Mouse (Mus musculus) hindbrain, embryonic 12.5 days (tissue): ENCODE data around the gene Prr22. TPM values are rescaled to one million over a fixed set of nuclear protein-coding genes. Genes with fewer than 3 reads are reported as not detected.

Experiments used
- ATAC-seq: fragments of 200-750 bp; cut with Nextera tagmentation; 2 replicates; pipeline ENCODE4 v1.8.0; 2017; ENCODE audit warnings: moderate TSS enrichment; ENCODE audit not compliant: low FRiP score
- H3K27ac ChIP-seq: fragments of 300-500 bp; sonication (generic); 2 replicates; pipeline ENCODE4 v1.5.1; 2016; ENCODE audit warnings: mild to moderate bottlenecking
- H3K27me3 ChIP-seq: fragments of 300-500 bp; sonication (generic); 2 replicates; pipeline ENCODE4 v1.6.1; 2016; ENCODE audit warnings: mild to moderate bottlenecking
- H3K36me3 ChIP-seq: fragments of 300-500 bp; sonication (generic); 2 replicates; pipeline ENCODE4 v1.6.1; 2016; ENCODE audit warnings: mild to moderate bottlenecking
- H3K4me1 ChIP-seq: fragments of 300-500 bp; sonication (generic); 2 replicates; pipeline ENCODE4 v1.6.1; 2016
- H3K4me2 ChIP-seq: fragments of 300-500 bp; sonication (generic); replicated peaks from 2 replicates; pipeline ENCODE4 v1.6.1; 2016; ENCODE audit warnings: mild to moderate bottlenecking
- H3K4me3 ChIP-seq: fragments of 300-500 bp; sonication (generic); 2 replicates; pipeline ENCODE4 v1.5.1; 2016; ENCODE audit warnings: mild to moderate bottlenecking
- H3K9ac ChIP-seq: fragments of 300-500 bp; sonication (generic); 2 replicates; pipeline ENCODE4 v1.6.1; 2016; ENCODE audit warnings: mild to moderate bottlenecking, moderate library complexity
- H3K9me3 ChIP-seq: fragments of 300-500 bp; sonication (generic); replicated peaks from 2 replicates; pipeline ENCODE4 v1.6.1; 2016; ENCODE audit warnings: mild to moderate bottlenecking
- WGBS: fragments of 180-500 bp; shearing (Covaris S2); methylation state at CpG from one replicate; pipeline ENCODE4 v1.1.7; 2016; 5-methylcytosine and 5-hydroxymethylcytosine counted together
- polyA plus RNA-seq: library from polyadenylated mRNA; unstranded; fragments of >200 nt; fragmentation: Nextera tagmentation; extraction: Ambion mirVana; gene quantifications from 2 replicates; pipeline ENCODE4 v1.2.1, GENCODE M21; 2016

The Prr22 gene
- polyA plus RNA-seq, 1 experiment from 2014 or later, result 1.7 TPM

DNA sequence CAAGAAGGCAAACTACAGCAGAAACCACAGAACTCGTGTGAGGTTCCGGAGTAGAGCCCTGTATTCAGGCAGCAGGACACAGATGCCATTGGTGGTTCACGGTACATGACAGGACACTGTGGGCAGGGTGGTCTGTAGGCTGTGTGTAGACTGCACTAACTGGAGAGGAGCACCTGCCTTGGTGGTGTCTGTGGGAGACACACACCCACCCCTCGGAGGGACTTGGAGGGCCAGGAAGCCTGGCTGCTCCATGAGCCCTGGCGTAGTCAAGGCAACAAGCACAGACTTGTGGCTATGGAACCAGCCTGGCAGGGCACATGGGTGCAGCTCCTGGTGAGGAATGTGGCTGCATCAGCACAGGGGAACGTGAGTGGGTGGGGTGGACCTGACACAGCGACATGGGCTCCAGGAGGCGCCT, 49.7 kb downstream of the Prr22 start:
- peaks cover 17% of the 10 kb centered on the region for H3K4me1 ChIP-seq
- H3K4me3 ChIP-seq, result no peak overlapping the region
- peak overlapping the region; percentile 14; the same call in 1 of the 2 replicates for H3K27ac ChIP-seq
- H3K9ac ChIP-seq, result no peak overlapping the region
- H3K4me2 ChIP-seq, result no peak overlapping the region
- no peaks in the 10 kb centered on the region for H3K36me3 ChIP-seq
- ATAC-seq, result 0 out of 2 replicates have a peak, but pooled peaks have one; percentile 14
- peaks cover 3% of the 10 kb centered on the region for H3K27me3 ChIP-seq
- WGBS, result 65% methylated on average over 8 of the region's 8 CpGs
- H3K9me3 ChIP-seq, result no peaks in the 10 kb centered on the region

Other genes starting within 250 kb of the Prr22 start
- 1.8 and 2.0 TPM in 2 replicates for gene Gm20219, start 215.9 kb upstream of the Prr22 start, polyA plus RNA-seq
- 93.5 and 105 TPM in 2 replicates for gene Safb2, start 185.7 kb upstream of the Prr22 start, polyA plus RNA-seq
- 161 and 162 TPM in 2 replicates for gene Safb, start 185.4 kb upstream of the Prr22 start, polyA plus RNA-seq
- 184 and 193 TPM in 2 replicates for gene 2410015M20Rik, start 160.5 kb upstream of the Prr22 start, polyA plus RNA-seq
- gene Rpl36, start 156.8 kb upstream of the Prr22 start, polyA plus RNA-seq, result 1,045 and 1,230 TPM in 2 replicates
- 50.6 and 55.5 TPM in 2 replicates for gene Lonp1, start 143.4 kb upstream of the Prr22 start, polyA plus RNA-seq
- gene Catsperd, start 142.1 kb upstream of the Prr22 start, polyA plus RNA-seq, result 0.74 and 0.98 TPM in 2 replicates
- 98.2 and 105 TPM in 2 replicates for gene Ranbp3, start 97.0 kb upstream of the Prr22 start, polyA plus RNA-seq
- 323 and 382 TPM in 2 replicates for gene Ndufa11, start 52.5 kb upstream of the Prr22 start, polyA plus RNA-seq
- 15.3 and 18.1 TPM in 2 replicates for gene Vmac, start 52.2 kb upstream of the Prr22 start, polyA plus RNA-seq
- 3.9 and 5.1 TPM in 2 replicates for gene Nrtn, start 12.7 kb upstream of the Prr22 start, polyA plus RNA-seq
- 46.8 and 47.6 TPM in 2 replicates for gene Dus3l, start 5.5 kb upstream of the Prr22 start, polyA plus RNA-seq
- gene Rfx2, start 60.8 kb downstream of the Prr22 start, polyA plus RNA-seq, result 8.7 and 10.2 TPM in 2 replicates
- not detected in 2 replicates for gene Acsbg2, start 104.2 kb downstream of the Prr22 start, polyA plus RNA-seq
- 0.27 and 0.52 TPM in 2 replicates for gene 1700061G19Rik, start 105.2 kb downstream of the Prr22 start, polyA plus RNA-seq
- gene Mllt1, start 165.2 kb downstream of the Prr22 start, polyA plus RNA-seq, result 100 and 102 TPM in 2 replicates
- not detected in 2 replicates for gene Acer1, start 211.9 kb downstream of the Prr22 start, polyA plus RNA-seq
- gene Clpp, start 220.1 kb downstream of the Prr22 start, polyA plus RNA-seq, result 121 and 136 TPM in 2 replicates
- 32.8 and 34.6 TPM in 2 replicates for gene Alkbh7, start 227.1 kb downstream of the Prr22 start, polyA plus RNA-seq
- 0.56 and 0.68 TPM in 2 replicates for gene Pspn, start 229.8 kb downstream of the Prr22 start, polyA plus RNA-seq
- gene Gtf2f1, start 241.0 kb downstream of the Prr22 start, polyA plus RNA-seq, result 62.6 and 67.0 TPM in 2 replicates
- gene Gm17949, start 241.2 kb downstream of the Prr22 start, polyA plus RNA-seq, result 0.52 TPM in 1 of 2 replicates, not detected in the other